Mouse (Mus musculus) midbrain, embryonic 14.5 days (tissue): ENCODE measurements around the gene Dnttip2. TPM values are rescaled to one million over a fixed set of nuclear protein-coding genes. Genes with fewer than 3 reads are reported as not detected.
"Not testable (repeated sequence)": the region's sequence is repeated elsewhere in the genome, so short reads cannot be mapped to it uniquely, and the experiment has no call there.

Experiments
- ATAC-seq: fragments of 200-750 bp; cut with Nextera tagmentation; 2 replicates; pipeline ENCODE4 v1.8.0; 2017; ENCODE audit warnings: moderate number of reproducible peaks, moderate library complexity; ENCODE audit not compliant: low FRiP score, low TSS enrichment
- DNase-seq: peaks from one replicate; pipeline ENCODE4 v3.0.0-alpha.2; 2015
- H3K27ac ChIP-seq: fragments of 300-500 bp; sonication (generic); replicated peaks from 2 replicates; pipeline ENCODE4 v1.5.1; 2014; ENCODE audit warnings: mild to moderate bottlenecking, low read depth, low read length, moderate library complexity
- H3K27me3 ChIP-seq: fragments of 300-500 bp; sonication (generic); 2 replicates; pipeline ENCODE4 v1.6.1; 2014; ENCODE audit warnings: low read length, control low read depth, mixed read lengths; ENCODE audit not compliant: control insufficient read depth, insufficient read depth
- H3K36me3 ChIP-seq: fragments of 300-500 bp; sonication (generic); 2 replicates; pipeline ENCODE4 v1.6.1; 2014; ENCODE audit warnings: low read length, control low read depth; ENCODE audit not compliant: control insufficient read depth, insufficient read depth
- H3K4me1 ChIP-seq: fragments of 300-500 bp; sonication (generic); 2 replicates; pipeline ENCODE4 v1.6.1; 2014; ENCODE audit warnings: mild to moderate bottlenecking, antibody characterized with exemption, low read length, control low read depth; ENCODE audit not compliant: control insufficient read depth, insufficient read depth
- H3K4me2 ChIP-seq: fragments of 300-500 bp; sonication (generic); 2 replicates; pipeline ENCODE4 v1.6.1; 2014; ENCODE audit warnings: mild to moderate bottlenecking, low read length, moderate library complexity
- H3K4me3 ChIP-seq: fragments of 300-500 bp; sonication (generic); replicated peaks from 2 replicates; pipeline ENCODE4 v1.5.1; 2014; ENCODE audit warnings: low read depth, low read length
- H3K9ac ChIP-seq: fragments of 300-500 bp; sonication (generic); replicated peaks from 2 replicates; pipeline ENCODE4 v1.6.1; 2014; ENCODE audit warnings: mild to moderate bottlenecking, low read length, moderate library complexity
- H3K9me3 ChIP-seq: fragments of 300-500 bp; sonication (generic); 2 replicates; pipeline ENCODE4 v1.6.1; 2016; ENCODE audit warnings: low read length, control low read depth, mixed read lengths; ENCODE audit not compliant: control insufficient read depth
- WGBS: fragments of 180-500 bp; shearing (Covaris S2); extraction: QIAGEN DNeasy Blood & Tissue Kit; methylation state at CpG from one replicate; pipeline ENCODE4 v1.1.7; 2014; 5-methylcytosine and 5-hydroxymethylcytosine counted together
- polyA plus RNA-seq: library from polyadenylated mRNA; unstranded; fragments of >200 nt; fragmentation: Nextera tagmentation; extraction: Ambion mirVana; gene quantifications from 2 replicates; pipeline ENCODE4 v1.2.1, GENCODE M21; 2014

Dnttip2 gene
- polyA plus RNA-seq, 1 experiment from 2014 or later: 57.6 TPM

DNA sequence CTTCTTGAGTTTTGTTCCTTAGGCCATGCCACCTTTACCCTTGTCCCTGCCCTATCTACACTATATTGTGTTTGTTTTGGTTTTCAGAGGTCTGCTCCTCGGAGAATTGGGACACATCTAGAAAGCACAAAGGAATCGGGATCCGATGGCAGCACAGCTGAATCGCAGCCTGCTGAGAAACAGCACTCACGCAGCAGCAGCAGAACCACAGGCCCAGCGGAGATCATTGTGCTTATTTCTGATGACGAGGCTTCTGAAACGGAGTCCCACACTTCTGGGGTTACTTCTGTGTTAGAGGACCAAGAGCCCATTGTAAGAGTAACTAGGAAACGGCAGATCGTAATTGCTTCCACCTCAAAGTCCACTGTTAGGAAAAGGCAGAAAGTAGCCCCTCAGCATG lies 923 bp downstream of the Dnttip2 start:
- DNase-seq: no peak
- peak overlapping the region; percentile 79; the same call in 1 of the 2 replicates for H3K9ac ChIP-seq
- H3K4me2 ChIP-seq: peak overlapping the region; percentile 85
- no peak for ATAC-seq
- 80% methylated on average over 10 of the region's 10 CpGs for WGBS
- H3K9me3 ChIP-seq: no peaks in the 10 kb centered on the region
- H3K4me1 ChIP-seq: peaks cover 25% of the 10 kb centered on the region
- no peaks in the 10 kb centered on the region for H3K27me3 ChIP-seq
- no peak overlapping the region for H3K27ac ChIP-seq
- H3K4me3 ChIP-seq: peak overlapping the region; percentile 91
- peaks cover 40% of the 10 kb centered on the region for H3K36me3 ChIP-seq

DNA sequence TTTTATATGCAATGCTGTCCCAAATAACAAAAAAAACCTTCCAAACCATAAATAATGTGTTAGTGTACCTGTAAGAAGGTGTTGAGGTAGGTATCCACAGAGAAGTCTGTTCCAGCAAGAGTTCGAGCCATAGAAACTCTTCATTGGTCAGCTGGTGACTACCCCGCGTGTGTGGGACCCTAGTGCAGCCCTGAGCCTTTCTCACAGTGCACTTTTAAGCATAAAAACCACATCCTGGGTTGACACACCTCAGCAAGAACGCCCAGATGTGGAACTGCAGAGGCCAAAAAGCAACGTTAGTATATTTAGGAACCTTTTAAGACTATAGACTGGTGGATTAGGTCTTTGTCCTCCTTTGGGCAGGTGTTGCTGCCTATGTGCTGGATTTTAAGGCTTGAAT lies 13.0 kb downstream of the Dnttip2 start:
- ATAC-seq (no peak), DNase-seq (no peak)
- Histone ChIP-seq H3K4me3 (no peak overlapping the region), H3K9ac (no peak overlapping the region), H3K36me3 (peaks cover 37% of the 10 kb centered on the region), H3K4me2 (no peak overlapping the region), H3K27me3 (no peaks in the 10 kb centered on the region), H3K9me3 (no peaks in the 10 kb centered on the region), H3K4me1 (peaks cover 11% of the 10 kb centered on the region), H3K27ac (no peak overlapping the region)
- 74% methylated on average over 5 of the region's 5 CpGs for WGBS

DNA sequence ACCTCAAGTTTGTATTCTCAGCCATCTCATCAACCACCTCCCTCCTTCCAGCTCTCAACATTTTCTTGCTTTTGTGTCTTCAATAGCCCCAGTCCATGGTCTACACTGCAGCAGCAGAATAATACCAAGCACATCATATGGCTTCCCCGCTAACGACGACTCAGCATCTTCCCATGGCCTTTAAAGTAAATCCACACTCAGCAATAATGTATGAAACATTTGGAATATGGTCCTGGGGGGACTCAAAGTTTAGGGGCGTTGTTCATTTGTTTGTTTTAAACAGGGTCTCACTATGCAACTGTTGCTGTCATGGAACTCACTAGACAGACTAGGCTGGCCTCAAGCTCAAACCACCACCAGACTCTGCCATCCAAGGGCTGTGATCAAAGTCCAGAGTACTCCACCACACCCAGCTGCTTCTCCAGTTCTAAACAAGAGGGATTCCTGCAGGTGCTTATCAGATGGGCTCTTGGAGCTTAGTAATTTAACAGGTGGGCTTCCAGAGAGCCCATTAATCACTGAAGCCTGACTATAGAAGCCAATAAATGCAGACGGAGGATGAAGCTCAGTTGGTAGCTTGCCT lies 14.5 kb downstream of the Dnttip2 start:
- Histone ChIP-seq H3K27me3 (no peaks in the 10 kb centered on the region), H3K4me1 (peaks cover 13% of the 10 kb centered on the region), H3K9me3 (no peaks in the 10 kb centered on the region), H3K36me3 (peaks cover 22% of the 10 kb centered on the region), H3K27ac (no peak overlapping the region), H3K4me3 (no peak overlapping the region), H3K9ac (no peak overlapping the region), H3K4me2 (no peak overlapping the region)
- ATAC-seq: no peak
- no peak for DNase-seq
- WGBS: 92% methylated on average over 5 of the region's 5 CpGs

DNA sequence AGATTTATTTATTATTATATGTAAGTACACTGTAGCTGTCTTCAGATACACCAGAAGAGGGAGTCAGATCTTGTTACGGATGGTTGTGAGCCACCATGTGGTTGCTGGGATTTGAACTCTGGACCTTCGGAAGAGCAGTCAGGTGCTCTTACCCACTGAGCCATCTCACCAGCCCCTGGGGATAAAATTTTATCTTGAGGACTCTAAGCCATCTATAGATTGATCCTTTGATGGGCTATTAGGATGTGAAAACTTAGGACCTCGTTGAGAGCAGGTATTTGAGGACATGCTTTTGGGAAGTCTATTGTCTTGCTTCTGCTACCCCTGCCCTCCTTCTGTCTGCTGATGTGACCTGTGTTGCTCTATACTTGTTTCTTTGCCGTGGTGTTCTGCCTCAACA lies 15.2 kb downstream of the Dnttip2 start:
- 76% methylated on average over 3 of the region's 4 CpGs for WGBS
- H3K27me3 ChIP-seq, ATAC-seq, DNase-seq, H3K27ac ChIP-seq, H3K9me3 ChIP-seq, H3K4me3 ChIP-seq, H3K9ac ChIP-seq, H3K4me2 ChIP-seq: not testable (repeated sequence)
- Histone ChIP-seq H3K4me1 (peaks cover 15% of the 10 kb centered on the region), H3K36me3 (peaks cover 16% of the 10 kb centered on the region)

DNA sequence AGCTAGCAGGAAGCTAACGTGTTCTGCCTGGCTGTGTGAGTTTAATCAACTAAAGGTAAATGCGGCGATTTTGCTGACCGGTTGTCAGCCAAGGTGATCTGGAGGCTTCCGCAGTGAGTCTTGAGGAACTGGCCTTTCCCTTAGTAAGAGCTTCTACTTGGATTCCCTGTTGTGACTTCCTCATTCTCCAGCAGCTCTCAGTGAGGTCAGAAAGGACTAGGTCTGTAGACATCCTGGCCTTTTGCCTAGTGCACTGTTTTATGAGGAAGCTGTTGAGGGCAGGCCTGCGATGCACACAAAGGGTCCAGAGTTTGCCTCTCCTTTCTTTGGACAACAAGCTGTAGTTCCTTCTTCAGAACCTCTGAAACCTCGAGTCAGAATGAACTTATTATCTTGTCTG lies 16.5 kb downstream of the Dnttip2 start:
- Histone ChIP-seq H3K27ac (no peak overlapping the region), H3K4me2 (no peak overlapping the region)
- DNase-seq: peak; percentile 15

DNA sequence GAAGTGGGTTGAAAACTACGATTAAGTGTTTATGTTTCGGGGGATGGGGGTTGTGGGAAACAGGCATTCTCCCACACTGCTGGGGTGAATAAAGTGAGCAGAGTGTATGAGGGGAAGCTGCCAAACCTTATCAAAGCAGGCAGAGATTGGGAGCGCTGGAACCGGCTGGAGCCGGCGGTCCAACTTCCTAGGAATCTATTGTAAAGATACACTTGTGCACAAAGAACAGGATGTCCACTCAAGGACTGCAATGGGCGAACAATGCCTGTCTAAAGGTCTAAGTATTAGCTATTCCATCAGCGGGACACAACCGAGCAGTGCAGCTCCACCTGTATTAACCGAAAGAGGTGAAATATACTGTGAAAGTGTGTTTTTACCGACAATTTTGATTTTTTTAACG lies 17.6 kb downstream of the Dnttip2 start:
- Histone ChIP-seq H3K4me2 (peak overlapping the region; percentile 80), H3K27ac (peak overlapping the region; percentile 100; the same call in 1 of the 2 replicates), H3K4me1 (peaks cover 29% of the 10 kb centered on the region), H3K27me3 (no peaks in the 10 kb centered on the region), H3K9me3 (no peaks in the 10 kb centered on the region), H3K36me3 (no peaks in the 10 kb centered on the region), H3K9ac (peak overlapping the region; percentile 97; the same call in 1 of the 2 replicates), H3K4me3 (peak overlapping the region; percentile 82)
- 44% methylated on average over 12 of the region's 12 CpGs for WGBS
- DNase-seq (peak; percentile 33), ATAC-seq (no peak)

More for the DNA sequence above, 16.5 kb downstream of the Dnttip2 start:
- Histone ChIP-seq H3K9ac (no peak overlapping the region), H3K9me3 (no peaks in the 10 kb centered on the region), H3K27me3 (no peaks in the 10 kb centered on the region), H3K4me1 (peaks cover 29% of the 10 kb centered on the region), H3K4me3 (no peak overlapping the region), H3K36me3 (peaks cover 5% of the 10 kb centered on the region)
- 79% methylated on average over 7 of the region's 7 CpGs for WGBS
- ATAC-seq: no peak

DNA sequence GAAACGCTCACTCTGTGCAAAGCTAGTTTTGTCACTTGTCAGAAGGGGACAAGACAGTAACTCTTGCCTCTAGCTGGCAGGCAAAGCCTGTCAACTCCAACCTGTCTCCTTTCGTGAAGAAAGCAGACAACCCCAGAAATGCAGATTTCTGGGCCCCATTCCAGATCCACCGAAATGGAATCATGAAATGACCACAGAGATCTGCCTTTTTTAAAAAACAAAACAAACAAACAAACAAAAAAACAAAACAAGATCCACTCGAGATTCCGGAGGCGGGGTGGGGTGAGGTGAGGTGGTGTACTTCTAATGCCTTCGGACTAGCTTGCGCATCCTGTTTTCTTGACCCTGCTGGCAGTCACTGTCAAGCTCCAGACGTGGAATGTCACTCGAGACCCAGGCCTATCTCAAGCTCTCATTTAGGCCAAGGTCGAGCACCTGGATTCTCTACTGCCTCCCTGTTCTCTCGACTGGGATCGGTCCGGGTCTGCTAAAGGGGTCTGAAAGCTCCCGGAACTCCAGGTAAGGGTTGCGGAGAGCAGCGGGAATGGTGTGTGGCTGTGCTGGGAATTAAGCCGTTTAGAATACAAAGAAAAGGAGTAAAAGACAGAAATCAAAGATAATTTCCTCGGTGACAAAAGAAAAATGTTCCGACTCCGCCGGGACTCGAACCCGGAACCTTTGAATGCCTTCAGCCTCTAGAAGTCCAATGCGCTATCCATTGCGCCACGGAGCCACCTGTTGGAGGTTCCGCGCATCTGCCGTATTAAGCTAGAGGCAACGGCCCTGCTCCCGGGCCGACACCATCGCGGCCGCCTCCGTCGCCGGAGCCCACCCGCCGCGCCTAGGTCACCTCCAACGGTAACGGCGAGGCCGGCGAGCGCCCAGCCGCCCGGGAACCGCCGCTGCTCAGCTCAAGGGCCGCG lies 18.4 kb downstream of the Dnttip2 start:
- H3K4me3 ChIP-seq: peak overlapping the region; percentile 82
- no peaks in the 10 kb centered on the region for H3K9me3 ChIP-seq
- H3K4me2 ChIP-seq: peak overlapping the region; percentile 80
- peak; percentile 72 for ATAC-seq
- peaks cover 29% of the 10 kb centered on the region for H3K4me1 ChIP-seq
- DNase-seq: peak; percentile 94
- peak overlapping the region; percentile 97 for H3K9ac ChIP-seq
- no peaks in the 10 kb centered on the region for H3K27me3 ChIP-seq
- peak overlapping the region; percentile 100 for H3K27ac ChIP-seq
- 8% methylated on average over 54 of the region's 54 CpGs for whole genome bisulfite sequencing
- H3K36me3 ChIP-seq: no peaks in the 10 kb centered on the region

DNA sequence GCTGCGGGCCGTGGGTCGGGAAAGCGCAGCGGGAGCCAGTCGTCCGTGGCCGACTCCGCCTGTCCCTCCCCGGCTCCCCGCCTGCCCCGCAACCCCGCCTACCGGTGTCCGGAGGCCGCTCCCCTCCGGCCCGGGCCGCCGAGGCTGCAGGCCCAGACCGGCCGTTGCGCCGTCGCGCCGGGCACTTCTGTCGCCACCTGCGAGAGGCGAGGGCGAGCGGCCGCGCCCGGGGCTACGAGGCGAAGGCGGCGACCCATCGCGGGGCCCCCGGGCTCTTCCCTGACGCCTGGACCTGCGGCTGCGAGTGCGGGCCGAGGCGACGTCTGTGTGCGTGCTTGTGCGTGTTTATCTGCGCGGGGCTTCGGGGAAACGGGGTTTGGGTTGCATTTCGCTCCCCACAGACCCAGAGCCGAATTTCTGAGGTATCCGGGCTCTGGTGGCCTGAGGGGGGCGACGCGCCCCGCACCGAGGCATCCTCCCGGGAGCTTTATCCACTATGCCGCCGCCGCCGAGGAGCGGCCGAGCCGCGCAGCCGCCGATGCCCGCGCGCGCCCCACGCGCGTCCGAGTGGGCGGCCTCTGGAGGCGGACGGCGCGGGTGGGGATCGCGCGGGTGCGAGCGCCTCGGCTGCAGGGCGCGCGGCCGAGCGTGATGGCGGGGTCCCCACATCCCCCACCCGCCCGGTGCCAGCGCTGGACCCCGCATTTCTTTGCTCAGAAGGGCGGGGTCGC lies 19.2 kb downstream of the Dnttip2 start:
- no peaks in the 10 kb centered on the region for H3K36me3 ChIP-seq
- ATAC-seq (peak; percentile 65), DNase-seq (no peak)
- peak overlapping the region; percentile 80 for H3K4me2 ChIP-seq
- peak overlapping the region; percentile 97 for H3K9ac ChIP-seq
- no peaks in the 10 kb centered on the region for H3K9me3 ChIP-seq
- H3K27ac ChIP-seq: peak overlapping the region; percentile 100
- WGBS: under 1% methylated on average over 105 of the region's 105 CpGs
- peaks cover 29% of the 10 kb centered on the region for H3K4me1 ChIP-seq
- no peaks in the 10 kb centered on the region for H3K27me3 ChIP-seq
- H3K4me3 ChIP-seq: peak overlapping the region; percentile 82
